Mouse (Mus musculus): ENCODE results near the gene Bloc1s2. TPM values are rescaled to one million over a fixed set of nuclear protein-coding genes. Genes with fewer than 3 reads are reported as not detected.

Gene Bloc1s2
- total and polyA plus RNA-seq, 3 experiments, result 92.4 to 115 (median 96.3) TPM

DNA sequence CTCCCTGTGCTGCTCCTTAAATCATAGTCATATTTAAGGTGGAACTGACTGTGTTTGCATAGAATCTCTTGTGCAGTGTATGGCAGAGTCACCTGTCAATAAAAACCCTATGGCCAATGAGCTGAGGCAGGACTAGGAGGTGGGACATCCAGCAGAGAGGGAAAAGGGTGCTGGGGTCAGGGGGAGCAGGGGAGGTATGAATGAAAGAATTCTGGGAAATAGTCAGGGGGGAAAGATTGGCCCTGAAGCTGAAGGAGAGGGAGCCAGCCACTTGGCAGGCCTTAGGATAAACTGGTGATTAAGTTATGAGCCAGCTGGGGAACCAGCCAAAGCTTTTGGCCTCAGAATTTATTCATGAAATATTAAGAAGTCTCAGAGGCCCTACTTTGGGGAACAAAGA, 37.2 kb downstream of the Bloc1s2 start:
- Histone ChIP-seq H3K4me2 (ENCODE audit: insufficient read depth, low read depth, poor library complexity, severe bottlenecking) (no peak overlapping the region), H3K4me3 (replicated peaks in 1 of 3; ENCODE audit: low read depth in 2 of 3, low read length in 2 of 3, poor library complexity in 1 of 3) (no peak overlapping the region), H3K9ac (ENCODE audit: insufficient read depth, low read depth) (no peak overlapping the region), H3K9me3 (replicated peaks; ENCODE audit: low read length) (no peaks in the 10 kb centered on the region), H3K79me2 (replicated peaks; ENCODE audit: control insufficient read depth, extremely low read depth, insufficient read depth, poor library complexity, severe bottlenecking) (peaks cover 25% of the 10 kb centered on the region), H3K27ac (ENCODE audit: insufficient read depth, low read depth) (no peak overlapping the region), H3K4me1 (ENCODE audit: control insufficient read depth in 1 of 2, insufficient read depth in 2 of 2) (peaks cover 6 to 35% of the 10 kb centered on the region in 2 experiments), H3K36me3 (replicated peaks in 1 of 2; ENCODE audit: control insufficient read depth in 1 of 2, insufficient read depth in 1 of 2, low read length in 1 of 2) (peaks cover 22 to 54% of the 10 kb centered on the region in 2 experiments), H3K27me3 (replicated peaks) (no peaks in the 10 kb centered on the region)
- in situ Hi-C loops (cut with MboI; ENCODE audit: low pct_ligation_motif_present, low pct_unique_long_range_greater_than_20kb, low sequenced_read_pairs) (no loop called here), dilution Hi-C loops (cut with MboI; ENCODE audit: extremely low pct_ligation_motif_present, extremely low pct_unique_long_range_greater_than_20kb, low sequenced_read_pairs) (no loop called here)
- DNase-seq (ENCODE audit: extremely low read depth), result peak; percentile 33
- TF ChIP-seq HCFC1 (IDR thresholded peaks at IDR 0.05; ENCODE audit: low read depth, low read length) (no peak), MXI1 (IDR thresholded peaks at IDR 0.05; ENCODE audit: low read depth, low read length) (no peak), ELF1 (IDR thresholded peaks at IDR 0.05; ENCODE audit: low read depth, low read length) (no peak), ETS1 (conservative IDR thresholded peaks at IDR 0.05; ENCODE audit: low read depth, low read length) (no peak), ZMIZ1 (IDR thresholded peaks at IDR 0.05; ENCODE audit: low read depth, low read length) (no peak), USF2 (conservative IDR thresholded peaks at IDR 0.05; ENCODE audit: low read depth, low read length) (no peak), MYC (IDR thresholded peaks at IDR 0.05; ENCODE audit: low read depth, low read length) (no peak), MAX (IDR thresholded peaks at IDR 0.05; ENCODE audit: low read length) (no peak), NELFE (IDR thresholded peaks at IDR 0.05; ENCODE audit: low read depth, low read length) (no peak), MAZ (IDR thresholded peaks at IDR 0.05; ENCODE audit: low read depth, low read length) (no peak), GABPA (IDR thresholded peaks at IDR 0.05; ENCODE audit: insufficient replicate concordance, low read depth, low read length) (no peak), EP300 (IDR thresholded peaks at IDR 0.05; ENCODE audit: low read length) (no peak), ZNF384 (IDR thresholded peaks at IDR 0.05; ENCODE audit: low read depth, low read length) (no peak), BHLHE40 (IDR thresholded peaks at IDR 0.05; ENCODE audit: low read depth, low read length) (no peak)

DNA sequence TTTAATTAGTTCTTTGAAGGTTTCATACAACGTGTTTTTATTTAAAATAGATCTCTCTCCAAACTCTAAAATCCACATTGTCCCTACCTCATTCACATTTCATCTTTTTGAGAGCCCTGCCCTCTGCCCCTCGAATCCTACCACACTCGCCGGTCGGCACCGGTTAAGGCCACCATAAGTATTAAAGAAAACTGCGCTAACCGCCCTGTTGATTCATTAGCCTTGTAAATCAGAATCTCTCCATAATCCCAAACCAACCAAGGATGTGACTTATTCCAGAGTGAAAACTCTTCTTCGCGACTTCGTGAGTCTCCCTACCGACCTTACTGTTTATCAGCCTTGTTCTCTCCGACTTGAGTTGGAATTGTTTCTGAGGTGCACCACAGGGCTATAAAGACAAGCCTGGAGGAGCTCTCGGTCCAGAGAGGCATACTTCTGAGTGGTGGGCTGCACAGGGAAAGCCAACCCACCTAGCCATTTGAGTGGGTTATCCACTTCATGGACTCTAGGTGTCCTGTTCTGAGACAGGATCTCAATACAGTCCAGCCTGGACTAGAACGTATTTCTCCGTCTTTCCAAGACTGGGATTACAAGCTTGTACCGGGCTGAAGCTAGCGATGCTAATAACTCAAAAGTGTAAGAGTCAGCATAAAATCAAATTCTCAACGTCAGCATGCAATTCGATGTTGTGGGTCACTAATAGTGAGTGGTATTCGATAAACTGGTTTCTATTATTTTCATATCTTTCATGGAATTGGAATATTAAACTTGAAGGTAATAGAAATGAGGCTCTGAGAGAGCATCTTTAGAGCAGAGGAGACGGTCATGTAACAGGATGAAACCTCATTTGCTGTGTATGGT, 38.4 kb downstream of the Bloc1s2 start:
- Histone ChIP-seq H3K4me2 (ENCODE audit: insufficient read depth, low read depth, poor library complexity, severe bottlenecking) (peak overlapping the region; percentile 83), H3K9me3 (replicated peaks; ENCODE audit: low read length) (no peaks in the 10 kb centered on the region), H3K27me3 (replicated peaks) (no peaks in the 10 kb centered on the region), H3K36me3 (replicated peaks in 1 of 2; ENCODE audit: control insufficient read depth in 1 of 2, insufficient read depth in 1 of 2, low read length in 1 of 2) (peaks cover 13 to 47% of the 10 kb centered on the region in 2 experiments), H3K27ac (ENCODE audit: insufficient read depth, low read depth) (no peak overlapping the region), H3K79me2 (replicated peaks; ENCODE audit: control insufficient read depth, extremely low read depth, insufficient read depth, poor library complexity, severe bottlenecking) (peaks cover 29% of the 10 kb centered on the region), H3K4me1 (ENCODE audit: control insufficient read depth in 1 of 2, insufficient read depth in 2 of 2) (peaks cover 6 to 35% of the 10 kb centered on the region in 2 experiments), H3K4me3 (replicated peaks in 1 of 3; ENCODE audit: low read depth in 2 of 3, low read length in 2 of 3, poor library complexity in 1 of 3) (peak overlapping the region; percentile 95 to 100 (median 97)), H3K9ac (ENCODE audit: insufficient read depth, low read depth) (peak overlapping the region; percentile 97)
- TF ChIP-seq CHD1 (IDR thresholded peaks at IDR 0.05; ENCODE audit: low read depth, low read length) (peak; percentile 15; the same call in 1 of the 2 replicates), SIN3A (IDR thresholded peaks at IDR 0.05; ENCODE audit: low read length) (no peak), MAFK (IDR thresholded peaks at IDR 0.05; ENCODE audit: insufficient replicate concordance, low read length) (peak; percentile 36; the same call in 1 of the 2 replicates)
- dilution Hi-C loops (cut with MboI; ENCODE audit: extremely low pct_ligation_motif_present, extremely low pct_unique_long_range_greater_than_20kb, low sequenced_read_pairs), result no loop called here
- in situ Hi-C loops (cut with MboI; ENCODE audit: low pct_ligation_motif_present, low pct_unique_long_range_greater_than_20kb, low sequenced_read_pairs), result no loop called here
- DNase-seq (ENCODE audit: extremely low read depth), result no peak
